Mouse (Mus musculus): ENCODE data around the gene Bahcc1.

DNA sequence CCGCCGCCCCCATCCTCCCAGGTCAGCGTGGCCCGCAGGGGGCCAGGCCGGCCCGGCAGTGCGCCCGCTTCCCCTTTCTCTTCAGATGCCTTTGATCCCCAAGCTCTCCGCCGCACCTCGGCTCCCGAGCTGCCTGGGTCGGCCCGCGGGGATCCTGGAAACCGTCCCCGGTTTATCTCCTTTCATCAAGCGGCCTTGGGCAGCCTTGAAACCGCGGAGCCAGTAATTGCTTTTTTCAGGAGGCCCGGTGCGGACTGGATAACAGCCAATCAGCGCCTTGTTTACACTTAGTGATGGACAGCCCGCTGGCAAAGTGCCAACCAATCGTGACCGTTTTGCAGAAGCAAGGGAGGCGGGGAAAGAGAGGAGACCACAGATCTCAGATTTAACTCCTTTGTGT is 1.4 kb upstream of the Bahcc1 start:
- TF ChIP-seq CTCF (IDR thresholded peaks at IDR 0.05; ENCODE audit: low read depth) (no peak), EP300 (IDR thresholded peaks at IDR 0.05; ENCODE audit: low read depth) (peak; percentile 34; the same call in 1 of the 2 replicates)
